Mouse (Mus musculus) gastrocnemius, postnatal 36 days (tissue): ENCODE data around the gene Wnt10b. TPM values are rescaled to one million over a fixed set of nuclear protein-coding genes. Genes with fewer than 3 reads are reported as not detected.

Source experiments
- DNase-seq, 2 experiments: peaks; one replicate each; pipeline ENCODE4 v3.0.0; 2022
- intact Hi-C: fragments of 180-260 bp; cut with DNase I; formaldehyde crosslinking; loops from one replicate; pipeline ENCODE4 v1.15.1; 2025
- total RNA-seq, 2 experiments: library from RNA; stranded (reverse); gene quantifications; 2 replicates each; pipeline ENCODE4 v1.2.3; 2021

Gene Wnt10b
- total RNA-seq, 2 experiments from 2014 or later = 0.69 to 0.87 TPM

GRCm38 (mm10) chr15:98797835-98798492, 20.0 kb upstream of the Wnt10b start:
- intact Hi-C loops = no loop called here
- no peak for DNase-seq

GRCm38 (mm10) chr15:98796803-98797595, 19.0 kb upstream of the Wnt10b start:
- DNase-seq = no peak
- intact Hi-C loops = no loop called here

DNA sequence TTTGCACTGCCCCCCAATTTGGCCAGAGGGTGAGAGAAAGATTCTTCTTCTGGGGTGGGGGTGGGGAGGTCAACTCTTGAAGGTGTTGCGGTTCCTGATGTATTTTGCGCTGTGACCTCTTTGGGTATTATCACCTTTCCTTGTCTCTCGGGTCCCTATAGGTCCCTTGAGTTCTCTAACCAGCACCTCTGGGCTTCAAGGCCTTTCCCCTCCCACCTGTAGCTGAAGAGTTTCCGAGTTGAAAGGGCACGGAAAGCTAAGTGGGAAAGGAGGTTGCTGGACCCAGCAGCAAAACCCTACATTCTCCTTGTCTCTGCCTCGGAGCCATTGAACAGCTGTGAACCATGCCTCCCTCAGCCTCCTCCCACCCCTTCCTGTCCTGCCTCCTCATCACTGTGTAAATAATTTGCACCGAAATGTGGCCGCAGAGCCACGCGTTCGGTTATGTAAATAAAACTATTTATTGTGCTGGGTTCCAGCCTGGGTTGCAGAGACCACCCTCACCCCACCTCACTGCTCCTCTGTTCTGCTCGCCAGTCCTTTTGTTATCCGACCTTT, 15.3 kb upstream of the Wnt10b start:
- intact Hi-C loops = no loop called here

GRCm38 (mm10) chr15:98792233-98793020, 14.5 kb upstream of the Wnt10b start:
- DNase-seq = no peak
- intact Hi-C loops = no loop called here

More for the DNA sequence above, 15.3 kb upstream of the Wnt10b start:
- DNase-seq = no peak

DNA sequence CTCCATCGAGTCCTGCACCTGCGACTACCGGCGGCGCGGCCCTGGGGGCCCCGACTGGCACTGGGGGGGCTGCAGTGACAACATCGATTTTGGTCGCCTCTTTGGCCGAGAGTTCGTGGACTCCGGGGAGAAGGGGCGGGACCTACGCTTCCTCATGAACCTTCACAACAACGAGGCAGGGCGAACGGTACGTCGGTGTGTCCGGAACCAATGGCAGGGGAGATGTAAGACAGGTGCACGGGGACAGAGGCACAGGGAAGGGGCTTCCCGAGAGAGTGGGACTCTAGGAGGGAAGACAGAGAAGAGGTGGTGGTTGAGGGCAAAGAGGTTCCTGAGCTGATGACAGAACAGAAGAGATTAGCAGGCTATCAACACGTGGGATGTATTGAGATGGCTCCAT, 13.8 kb upstream of the Wnt10b start:
- no peak for DNase-seq
- intact Hi-C loops = no loop called here

DNA sequence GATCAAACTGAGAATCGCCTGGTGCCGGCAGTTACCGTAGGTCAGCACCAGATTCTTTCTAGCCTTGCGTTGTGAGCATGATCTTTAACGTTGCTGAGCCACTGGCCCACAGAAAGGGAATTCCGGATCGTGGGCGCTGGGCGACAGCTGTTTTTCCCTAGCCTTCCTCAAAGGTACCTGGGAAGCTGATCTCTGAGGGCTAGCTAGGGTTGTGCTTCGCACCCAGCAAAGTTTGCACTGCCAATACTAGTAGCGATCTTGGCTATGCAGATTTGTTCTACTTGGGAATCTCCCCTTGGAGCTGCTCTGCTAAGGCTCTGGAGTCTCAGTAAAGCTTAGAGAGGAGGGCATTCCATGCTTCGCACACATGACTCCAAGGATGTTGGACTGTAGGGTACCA, 13.3 kb upstream of the Wnt10b start:
- DNase-seq = no peak
- intact Hi-C loops = no loop called here

DNA sequence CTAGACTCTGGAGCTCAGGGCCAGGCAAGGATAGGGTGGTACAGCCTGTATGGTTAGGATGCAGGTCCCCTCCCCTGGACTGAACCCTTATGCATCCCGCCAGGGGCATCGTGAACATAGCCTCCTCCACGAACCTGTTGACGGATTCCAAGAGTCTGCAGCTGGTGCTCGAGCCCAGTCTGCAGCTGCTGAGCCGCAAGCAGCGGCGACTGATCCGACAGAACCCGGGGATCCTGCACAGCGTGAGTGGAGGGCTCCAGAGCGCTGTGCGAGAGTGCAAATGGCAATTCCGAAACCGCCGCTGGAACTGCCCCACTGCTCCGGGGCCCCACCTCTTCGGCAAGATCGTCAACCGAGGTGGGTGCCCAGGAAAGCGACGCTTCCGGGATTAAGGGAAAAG, 12.8 kb upstream of the Wnt10b start:
- intact Hi-C loops = no loop called here
- no peak for DNase-seq

- intact Hi-C loops = no loop called here
- DNase-seq = peak in 1 of 2 experiments; percentile 43
Measured at GRCm38 (mm10) chr15:98789661-98790535, 11.9 kb upstream of the Wnt10b start, which contains the start of gene Wnt1. TSS of gene Wnt1 (plus strand) at chr15:98789857.

DNA sequence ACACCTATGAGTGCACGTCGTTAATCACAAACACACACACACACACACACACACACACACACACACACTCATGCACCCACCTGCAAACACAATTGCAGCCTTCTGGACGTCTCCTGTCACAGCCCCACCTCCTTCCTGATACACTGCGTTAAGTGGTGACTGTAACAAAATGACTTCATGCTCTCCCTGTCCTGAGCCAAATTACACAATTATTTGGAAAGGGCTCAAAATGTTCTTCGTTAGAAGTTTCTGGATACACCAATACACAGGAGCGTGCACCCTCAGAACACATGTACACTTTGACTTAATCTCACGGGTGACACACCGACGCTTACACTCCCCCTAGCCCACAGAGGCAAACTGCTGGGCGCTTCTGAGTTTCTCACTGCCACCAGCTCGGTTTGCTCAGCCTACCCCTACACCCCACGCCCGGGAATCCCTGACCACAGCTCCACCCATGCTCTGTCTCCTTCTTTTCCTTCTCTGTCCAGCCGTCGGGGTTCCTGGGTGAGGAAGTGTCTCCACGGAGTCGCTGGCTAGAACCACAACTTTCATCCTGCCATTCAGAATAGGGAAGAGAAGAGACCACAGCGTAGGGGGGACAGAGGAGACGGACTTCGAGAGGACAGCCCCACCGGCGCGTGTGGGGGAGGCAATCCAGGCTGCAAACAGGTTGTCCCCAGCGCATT, 11.2 kb upstream of the Wnt10b start:
- DNase-seq = no peak
- intact Hi-C loops = no loop called here

DNA sequence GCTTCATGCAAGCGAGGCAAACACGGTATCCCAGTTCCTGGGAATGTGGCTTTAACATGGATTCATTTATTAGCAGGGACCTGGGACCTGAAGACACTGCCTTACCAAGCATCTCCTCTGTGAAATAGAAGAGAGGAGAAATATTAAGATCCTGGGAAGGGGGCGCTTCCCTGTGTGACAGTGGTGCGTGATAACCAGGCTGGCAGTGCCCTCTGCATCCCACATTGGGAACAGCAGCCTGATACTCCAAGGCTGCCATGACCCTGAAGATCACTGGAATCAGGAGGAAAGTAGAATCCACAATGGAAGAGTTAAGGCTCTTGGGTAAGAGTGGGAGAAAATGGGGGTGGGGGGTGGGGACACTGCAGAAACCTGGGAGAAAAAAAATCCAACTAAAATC, 10.0 kb upstream of the Wnt10b start:
- intact Hi-C loops = no loop called here

DNA sequence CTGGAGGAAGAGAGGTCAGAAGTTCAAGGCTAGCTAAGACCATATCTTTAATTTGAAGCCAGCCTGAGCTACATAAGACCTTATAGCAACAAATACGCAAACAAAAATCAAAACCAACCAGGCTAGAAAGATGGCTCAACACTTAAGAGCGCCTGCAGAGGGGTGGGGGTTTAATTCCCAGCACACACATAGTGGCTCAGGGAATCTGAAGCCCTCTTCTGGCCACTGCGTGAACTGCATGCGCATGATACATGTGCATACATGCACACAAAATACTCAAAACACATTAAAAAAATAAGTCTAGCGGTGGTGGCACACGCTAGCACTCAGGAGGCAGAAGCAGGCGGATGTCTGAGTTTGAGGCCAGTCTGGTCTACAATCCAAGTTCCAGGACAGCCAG, 7.8 kb upstream of the Wnt10b start:
- DNase-seq = no peak
- intact Hi-C loops = no loop called here

More for the DNA sequence above, 10.0 kb upstream of the Wnt10b start:
- no peak for DNase-seq

- DNase-seq = no peak
- intact Hi-C loops = no loop called here
Measured at GRCm38 (mm10) chr15:98781166-98781565, 3.2 kb upstream of the Wnt10b start.

GRCm38 (mm10) chr15:98780573-98780972, 2.6 kb upstream of the Wnt10b start:
- peak; percentile 36 to 48 for DNase-seq
- intact Hi-C loops = no loop called here

DNA sequence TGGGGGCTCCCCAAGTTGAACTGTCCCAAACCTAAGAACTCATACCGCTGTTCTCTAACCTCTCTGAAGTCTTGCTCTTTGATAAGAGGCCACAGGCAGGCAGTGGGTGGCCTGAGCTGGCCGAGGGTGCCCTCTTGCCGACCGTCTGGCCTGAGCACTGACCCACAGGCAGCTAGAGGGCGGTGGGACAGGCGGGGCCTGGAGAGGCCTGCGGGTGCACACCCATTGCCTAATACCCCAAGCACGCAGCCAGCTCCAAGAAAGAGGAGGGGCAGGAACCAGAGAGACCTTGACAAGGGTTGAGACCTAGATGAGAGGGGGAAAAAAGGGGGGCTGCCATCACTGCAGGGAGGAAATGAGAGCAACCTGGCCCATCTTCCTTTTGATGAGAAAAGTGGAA, 2.1 kb upstream of the Wnt10b start:
- no peak for DNase-seq
- intact Hi-C loops = no loop called here

- intact Hi-C loops = no loop called here
- DNase-seq = no peak
Measured at GRCm38 (mm10) chr15:98778806-98779205, 856 bp upstream of the Wnt10b start.

DNA sequence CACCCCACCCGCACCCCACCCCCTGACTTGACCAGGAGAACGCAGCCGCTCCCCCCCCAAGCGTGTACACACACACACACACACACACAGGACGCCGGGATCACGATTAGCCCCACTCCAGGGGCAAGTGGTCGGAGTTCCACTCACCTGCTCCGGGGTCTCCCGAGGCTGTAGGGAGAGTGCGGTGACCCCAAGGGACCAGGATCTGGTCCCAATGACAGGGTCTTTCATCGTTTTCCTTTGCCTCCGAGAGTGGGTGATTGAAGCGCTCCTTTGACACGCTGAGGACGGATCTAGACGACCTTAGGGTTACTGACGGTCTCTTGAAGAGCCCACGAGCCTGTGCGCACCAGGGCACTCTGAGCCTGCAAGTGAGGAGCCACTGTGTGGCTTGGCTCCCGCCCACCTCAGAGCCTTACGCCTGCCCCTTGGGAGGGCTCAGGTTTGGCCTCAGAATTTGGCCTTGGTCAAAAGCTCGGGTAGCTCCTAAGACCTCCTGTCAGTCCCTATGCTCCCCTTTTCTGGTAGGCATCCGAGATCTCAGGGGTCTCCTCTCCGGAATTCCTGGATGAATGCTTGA, 331 bp upstream of the Wnt10b start:
- intact Hi-C loops = no loop called here

DNA sequence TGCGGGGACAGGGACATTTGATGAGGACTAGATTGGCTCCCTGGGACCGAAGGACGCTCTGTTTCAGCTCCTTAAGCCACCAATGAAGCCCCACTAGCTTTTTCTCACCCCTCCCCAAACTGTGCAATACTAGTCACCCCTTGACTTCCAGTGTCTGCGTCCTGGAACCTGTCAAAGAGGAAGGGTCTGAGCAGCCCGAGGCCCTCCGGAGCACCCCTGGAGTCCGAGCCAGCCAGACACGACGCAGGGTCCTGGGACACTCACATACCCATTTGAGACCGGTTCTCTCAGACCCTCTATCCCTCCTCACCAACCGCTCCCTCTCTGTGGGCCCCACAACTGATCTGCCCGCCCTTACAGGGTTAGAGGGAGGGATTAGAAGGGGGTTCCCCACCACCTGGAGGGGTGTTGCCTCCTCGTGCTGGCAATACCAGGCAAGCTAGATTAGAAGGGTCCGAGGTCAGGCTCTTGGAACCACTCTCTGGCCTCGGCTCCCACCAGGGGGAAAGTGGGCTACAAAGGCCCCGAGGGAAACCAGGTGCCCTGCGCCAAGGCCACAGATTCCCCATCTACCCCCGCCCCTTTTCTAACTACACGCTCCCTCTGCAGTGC, 839 bp downstream of the Wnt10b start:
- no peak for DNase-seq
- intact Hi-C loops = no loop called here

More for the DNA sequence above, 331 bp upstream of the Wnt10b start:
- DNase-seq = no peak

DNA sequence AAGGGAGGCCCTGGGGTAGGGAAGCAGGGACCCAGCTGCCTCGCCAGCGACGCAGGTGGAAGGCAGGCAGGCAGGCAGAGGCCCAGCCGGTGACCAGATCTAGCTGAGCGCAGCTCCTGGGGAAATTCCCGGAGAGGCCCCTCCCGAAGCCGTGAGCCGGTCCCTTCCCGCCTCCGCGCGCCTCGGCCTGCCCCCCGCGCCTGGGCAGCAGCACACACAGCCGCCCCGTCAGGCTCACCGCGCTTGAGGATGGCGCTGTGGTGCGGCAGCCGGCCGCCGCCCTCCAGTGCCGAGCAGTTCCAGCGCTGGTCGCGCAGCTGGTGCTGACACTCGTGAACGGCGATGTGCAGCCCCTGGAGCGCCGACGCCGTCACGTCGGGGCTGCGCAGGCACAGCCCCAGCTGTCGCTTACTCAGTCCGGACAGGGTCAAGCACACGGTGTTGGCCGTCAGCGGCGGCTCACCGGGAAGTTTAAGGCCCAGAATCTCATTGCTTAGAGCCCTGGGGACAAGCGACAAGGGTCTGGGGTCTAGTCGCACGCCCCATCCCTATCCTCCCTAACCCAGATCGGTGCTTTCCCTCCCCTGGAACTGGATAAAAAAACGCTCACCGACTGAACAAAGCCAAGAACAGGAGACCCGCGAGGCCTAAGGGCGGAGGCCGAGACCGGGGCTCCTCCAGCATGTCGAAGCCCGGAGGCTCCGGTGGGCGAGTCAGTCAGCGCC, 1.5 kb downstream of the Wnt10b start:
- DNase-seq = no peak
- intact Hi-C loops = no loop called here
